Mouse (Mus musculus): ENCODE measurements around the gene Shisa7. TPM values are rescaled to one million over a fixed set of nuclear protein-coding genes. Genes with fewer than 3 reads are reported as not detected.
"Not testable (repeated sequence)": the region's sequence is repeated elsewhere in the genome, so short reads cannot be mapped to it uniquely, and the experiment has no call there.

Gene Shisa7
- polyA plus RNA-seq, 1 experiment = 0.23 TPM

GRCm38 (mm10) chr7:4813105-4813791, 31.2 kb downstream of the Shisa7 start:
- TF ChIP-seq POLR2A (IDR thresholded peaks at IDR 0.05; ENCODE audit: low read depth, low read length) (no peak), CTCF (IDR thresholded peaks at IDR 0.05; ENCODE audit: extremely low read depth, insufficient read depth, insufficient read length, insufficient replicate concordance) (no peak)
- no peaks in the 10 kb centered on the region for H3K27me3 ChIP-seq (ENCODE audit: control insufficient read depth, insufficient read depth, low read length)
- peak overlapping the region; percentile 92 for H3K27ac ChIP-seq (ENCODE audit: insufficient read depth, low read length)
- DNase-seq (ENCODE audit: low read depth in 1 of 2, low spot score in 2 of 2) = no peak
- H3K4me3 ChIP-seq (ENCODE audit: extremely low read depth, insufficient read depth, insufficient read length) = peak overlapping the region; percentile 77
- 18% methylated on average over 8 of the region's 8 CpGs for WGBS
- peaks cover 14% of the 10 kb centered on the region for H3K36me3 ChIP-seq (ENCODE audit: control insufficient read depth, insufficient read depth, low read length)
- peaks cover 8% of the 10 kb centered on the region for H3K4me1 ChIP-seq (ENCODE audit: control insufficient read depth, insufficient read depth, insufficient read length)

- H3K4me3 ChIP-seq (ENCODE audit: extremely low read depth, insufficient read depth, insufficient read length) = peak within 1 kb of the TSS; percentile 77
- under 1% methylated on average over 62 of the region's 62 CpGs for WGBS
- H3K4me1 ChIP-seq (ENCODE audit: control insufficient read depth, insufficient read depth, insufficient read length) = peaks cover 8% of the 10 kb centered on the region
- no peak for TF ChIP-seq CTCF (IDR thresholded peaks at IDR 0.05; ENCODE audit: extremely low read depth, insufficient read depth, insufficient read length, insufficient replicate concordance)
- peak; percentile 60 for TF ChIP-seq POLR2A (IDR thresholded peaks at IDR 0.05; ENCODE audit: low read depth, low read length)
- peak; percentile 97 to 100 for DNase-seq (ENCODE audit: low read depth in 1 of 2, low spot score in 2 of 2)
- H3K36me3 ChIP-seq (ENCODE audit: control insufficient read depth, insufficient read depth, low read length) = peaks cover 17% of the 10 kb centered on the region
- peak within 1 kb of the TSS; percentile 92 for H3K27ac ChIP-seq (ENCODE audit: insufficient read depth, low read length)
- no peaks in the 10 kb centered on the region for H3K27me3 ChIP-seq (ENCODE audit: control insufficient read depth, insufficient read depth, low read length)
Measured at GRCm38 (mm10) chr7:4812303-4813104, 32.0 kb downstream of the Shisa7 start, which contains the start of gene Ube2s. Gene Ube2s (minus strand): TSS chr7:4812590.

GRCm38 (mm10) chr7:4811842-4812302, 32.6 kb downstream of the Shisa7 start:
- peak; percentile 17 to 44 for DNase-seq (ENCODE audit: low read depth in 1 of 2, low spot score in 2 of 2)
- Histone ChIP-seq H3K36me3 (ENCODE audit: control insufficient read depth, insufficient read depth, low read length) (peaks cover 22% of the 10 kb centered on the region), H3K27me3 (ENCODE audit: control insufficient read depth, insufficient read depth, low read length) (no peaks in the 10 kb centered on the region), H3K4me3 (ENCODE audit: extremely low read depth, insufficient read depth, insufficient read length) (peak overlapping the region; percentile 77), H3K27ac (ENCODE audit: insufficient read depth, low read length) (peak overlapping the region; percentile 92), H3K4me1 (ENCODE audit: control insufficient read depth, insufficient read depth, insufficient read length) (peaks cover 8% of the 10 kb centered on the region)
- TF ChIP-seq CTCF (IDR thresholded peaks at IDR 0.05; ENCODE audit: extremely low read depth, insufficient read depth, insufficient read length, insufficient replicate concordance) (no peak), POLR2A (IDR thresholded peaks at IDR 0.05; ENCODE audit: low read depth, low read length) (no peak)
- WGBS = 1% methylated on average over 32 of the region's 36 CpGs

- WGBS = 28% methylated on average over 10 of the region's 10 CpGs
- H3K4me3 ChIP-seq (ENCODE audit: extremely low read depth, insufficient read depth, insufficient read length) = peak overlapping the region; percentile 77; the same call in 1 of the 2 replicates
- not testable (repeated sequence) for H3K4me1 ChIP-seq (ENCODE audit: control insufficient read depth, insufficient read depth, insufficient read length); DNase-seq (ENCODE audit: low read depth in 1 of 2, low spot score in 2 of 2); H3K27ac ChIP-seq (ENCODE audit: insufficient read depth, low read length); H3K27me3 ChIP-seq (ENCODE audit: control insufficient read depth, insufficient read depth, low read length)
- H3K36me3 ChIP-seq (ENCODE audit: control insufficient read depth, insufficient read depth, low read length) = peaks cover 23% of the 10 kb centered on the region
Measured at GRCm38 (mm10) chr7:4811131-4811530, 33.4 kb downstream of the Shisa7 start.

GRCm38 (mm10) chr7:4806716-4807115, 37.8 kb downstream of the Shisa7 start:
- no peak for TF ChIP-seq CTCF (IDR thresholded peaks at IDR 0.05; ENCODE audit: extremely low read depth, insufficient read depth, insufficient read length, insufficient replicate concordance)
- no peak for TF ChIP-seq POLR2A (IDR thresholded peaks at IDR 0.05; ENCODE audit: low read depth, low read length)
- WGBS = 84% methylated on average over 7 of the region's 7 CpGs
- Histone ChIP-seq H3K27ac (ENCODE audit: insufficient read depth, low read length) (no peak overlapping the region), H3K36me3 (ENCODE audit: control insufficient read depth, insufficient read depth, low read length) (peaks cover 25% of the 10 kb centered on the region), H3K27me3 (ENCODE audit: control insufficient read depth, insufficient read depth, low read length) (no peaks in the 10 kb centered on the region), H3K4me3 (ENCODE audit: extremely low read depth, insufficient read depth, insufficient read length) (no peak overlapping the region), H3K4me1 (ENCODE audit: control insufficient read depth, insufficient read depth, insufficient read length) (peaks cover 3% of the 10 kb centered on the region; the same call in 1 of the 2 replicates)
- DNase-seq (ENCODE audit: low read depth in 1 of 2, low spot score in 2 of 2) = peak; percentile 21 to 52

GRCm38 (mm10) chr7:4802247-4802646, 42.2 kb downstream of the Shisa7 start:
- H3K36me3 ChIP-seq (ENCODE audit: control insufficient read depth, insufficient read depth, low read length) = peaks cover 6% of the 10 kb centered on the region

More at GRCm38 (mm10) chr7:4802247-4802646, 42.2 kb downstream of the Shisa7 start:
- no peak overlapping the region for H3K4me3 ChIP-seq (ENCODE audit: extremely low read depth, insufficient read depth, insufficient read length)
- TF ChIP-seq CTCF (IDR thresholded peaks at IDR 0.05; ENCODE audit: extremely low read depth, insufficient read depth, insufficient read length, insufficient replicate concordance) (no peak), POLR2A (IDR thresholded peaks at IDR 0.05; ENCODE audit: low read depth, low read length) (no peak)
- no peak overlapping the region for H3K27ac ChIP-seq (ENCODE audit: insufficient read depth, low read length)
- no peaks in the 10 kb centered on the region for H3K27me3 ChIP-seq (ENCODE audit: control insufficient read depth, insufficient read depth, low read length)
- no peaks in the 10 kb centered on the region for H3K4me1 ChIP-seq (ENCODE audit: control insufficient read depth, insufficient read depth, insufficient read length)
- no peak for DNase-seq (ENCODE audit: low read depth in 1 of 2, low spot score in 2 of 2)
